ENCODE assay signal across 8 mouse cellular contexts in the genomic region with DNA sequence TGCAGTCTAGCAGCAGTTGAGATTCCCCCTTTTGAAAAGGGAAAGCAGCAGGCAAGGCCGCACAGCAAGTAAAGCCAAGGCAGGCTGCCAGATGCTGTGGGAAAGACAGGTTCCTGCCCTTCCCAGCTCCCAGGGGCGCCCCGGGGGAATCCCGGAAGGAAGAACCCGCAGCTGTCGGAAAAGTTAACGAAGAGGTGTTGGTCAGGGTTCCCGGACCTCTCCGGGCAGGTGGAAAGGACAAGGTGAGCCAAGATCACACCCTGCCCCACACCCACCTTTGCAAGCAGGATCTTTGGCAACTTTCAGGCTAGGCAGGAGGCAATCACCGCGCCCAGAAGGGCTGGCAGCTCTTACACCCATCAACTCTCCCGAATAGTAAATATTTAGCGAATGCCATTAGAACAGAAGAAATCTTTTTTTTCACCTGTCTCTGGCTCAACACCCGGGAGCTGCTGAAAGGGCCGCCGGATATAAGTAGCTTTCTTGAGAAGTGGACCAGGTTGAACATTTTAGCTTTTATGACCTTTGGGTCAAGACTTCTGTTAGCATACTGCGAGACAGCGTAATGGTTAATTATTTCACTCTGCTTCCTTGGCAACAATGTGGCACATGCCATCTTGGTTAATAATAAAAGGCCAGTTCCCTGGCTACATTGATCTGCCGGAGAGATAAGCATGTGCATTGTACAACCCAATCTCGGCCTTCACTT. TPM values are rescaled to one million over a fixed set of nuclear protein-coding genes. Genes with fewer than 3 reads are reported as not detected.
DNase-seq lines count a peak whose midpoint lies in the region; ATAC-seq and TF ChIP-seq lines count a peak whose summit lies in the region.

No protein-coding gene starts in this region.

- peak overlapping the region; percentile 68 for H3K27ac ChIP-seq in kidney, adult 2 months (ENCODE audit: insufficient read depth, low read depth, low read length)
- peak overlapping the region; percentile 85 for H3K27ac ChIP-seq in lung, postnatal 0 days (ENCODE audit: low read length)

- no peak overlapping the region for H3K4me2 ChIP-seq in lung, postnatal 0 days (replicated peaks; ENCODE audit: low read depth, low read length)

- ATAC-seq in lung, postnatal 0 days, result peak; percentile 90

- TF ChIP-seq CTCF in kidney, adult 2 months (conservative IDR thresholded peaks at IDR 0.05; ENCODE audit: insufficient read depth, insufficient read length, low read depth, low read length), result no peak
- no peak for TF ChIP-seq CTCF in lung, postnatal 0 days (IDR thresholded peaks at IDR 0.05)

- peaks cover 7% of the 10 kb centered on the region for H3K4me1 ChIP-seq in kidney, adult 2 months (ENCODE audit: control insufficient read depth, insufficient read depth, low read length)
- no peaks in the 10 kb centered on the region for H3K4me1 ChIP-seq in lung, postnatal 0 days (ENCODE audit: insufficient read depth, low read depth, low read length)

- 19% methylated on average over 20 of the region's 20 CpGs for WGBS in kidney, adult 2 months
- 33% methylated on average over 20 of the region's 20 CpGs for WGBS in lung, postnatal 0 days

- TF ChIP-seq POLR2A in kidney, adult 2 months (IDR thresholded peaks at IDR 0.05; ENCODE audit: low read depth, low read length), result no peak

- H3K9ac ChIP-seq in lung, postnatal 0 days (replicated peaks; ENCODE audit: low read depth), result 0 out of 2 replicates have a peak overlapping the region, but pooled peaks have one; percentile 8

- peak overlapping the region; percentile 37 for H3K4me3 ChIP-seq in kidney, adult 2 months (ENCODE audit: insufficient read depth, low read depth, low read length)
- no peak overlapping the region for H3K4me3 ChIP-seq in lung, postnatal 0 days (ENCODE audit: low read depth, low read length)

- TF ChIP-seq EP300 in lung, postnatal 0 days (IDR thresholded peaks at IDR 0.05), result peak; percentile 39; the same call in 1 of the 2 replicates

- no peaks in the 10 kb centered on the region for H3K27me3 ChIP-seq in kidney, adult 2 months (replicated peaks; ENCODE audit: control insufficient read depth, insufficient read depth, low read length)
- H3K27me3 ChIP-seq in lung, postnatal 0 days (replicated peaks; ENCODE audit: insufficient read depth, low read length), result no peaks in the 10 kb centered on the region

- DNase-seq in gastrocnemius, postnatal 10 days, result peak; percentile 56
- no peak for DNase-seq in gastrocnemius, adult 18-20 months (ENCODE audit: low spot score)
- peak; percentile 55 for DNase-seq in R1 (ENCODE audit: low read depth, low spot score)
- peak; percentile 88 for DNase-seq in kidney, adult 2 months
- peak; percentile 84 for DNase-seq in lung, postnatal 0 days (ENCODE audit: low spot score)
- DNase-seq in spleen, postnatal 36 days (ENCODE audit: low spot score in 2 of 2), result no peak
- DNase-seq in embryo, embryonic 10.5 days (ENCODE audit: low spot score), result no peak
- DNase-seq in spleen, postnatal 4 days (ENCODE audit: low spot score in 2 of 2), result no peak

- H3K36me3 ChIP-seq in kidney, adult 2 months (ENCODE audit: control insufficient read depth, insufficient read depth, low read length), result no peaks in the 10 kb centered on the region
- no peaks in the 10 kb centered on the region for H3K36me3 ChIP-seq in lung, postnatal 0 days (ENCODE audit: insufficient read depth, low read length)

- H3K9me3 ChIP-seq in lung, postnatal 0 days (ENCODE audit: low read length), result no peaks in the 10 kb centered on the region

RNA-seq across cellular contexts. Expression of a gene that starts 11.4 kb away (rescaled TPM):
- total RNA-seq in gastrocnemius, postnatal 10 days (2021), result not detected
- not detected for total RNA-seq in gastrocnemius, adult 18-20 months (2021)
- polyA plus RNA-seq in kidney, adult 2 months (2012; rRNA removed), result 2.6 and 3.2 TPM in 2 replicates
- polyA plus RNA-seq in lung, postnatal 0 days (2015; fragmentation: Nextera tagmentation; extraction: Ambion mirVana), result 3.5 and 4.6 TPM in 2 replicates

RNA-seq across cellular contexts. Expression of a gene that starts 39.7 kb away (rescaled TPM):
- 100 to 1,000 TPM; 158 to 160 TPM for total RNA-seq in gastrocnemius, postnatal 10 days (2021)
- total RNA-seq in gastrocnemius, adult 18-20 months (2021), result 100 to 1,000 TPM; 232 to 237 TPM
- 133 and 162 TPM in 2 replicates for polyA plus RNA-seq in kidney, adult 2 months (2012; rRNA removed)
- polyA plus RNA-seq in lung, postnatal 0 days (2015; fragmentation: Nextera tagmentation; extraction: Ambion mirVana), result 231 and 234 TPM in 2 replicates

RNA-seq across cellular contexts. Expression of a gene that starts 39.8 kb away (rescaled TPM):
- total RNA-seq in gastrocnemius, postnatal 10 days (2021), result 10 to 100 TPM; 33.0 to 33.9 TPM
- total RNA-seq in gastrocnemius, adult 18-20 months (2021), result 10 to 100 TPM; 23.2 to 25.4 TPM
- polyA plus RNA-seq in kidney, adult 2 months (2012; rRNA removed), result 25.7 and 41.9 TPM in 2 replicates
- polyA plus RNA-seq in lung, postnatal 0 days (2015; fragmentation: Nextera tagmentation; extraction: Ambion mirVana), result 150 and 159 TPM in 2 replicates

RNA-seq across cellular contexts. Expression of a gene that starts 54.6 kb away (rescaled TPM):
- total RNA-seq in gastrocnemius, postnatal 10 days (2021), result 10 to 100 TPM; 52.0 to 58.6 TPM
- total RNA-seq in gastrocnemius, adult 18-20 months (2021), result 10 to 100 TPM; 23.0 to 25.4 TPM
- polyA plus RNA-seq in kidney, adult 2 months (2012; rRNA removed), result 20.1 and 22.2 TPM in 2 replicates
- polyA plus RNA-seq in lung, postnatal 0 days (2015; fragmentation: Nextera tagmentation; extraction: Ambion mirVana), result 82.9 and 89.4 TPM in 2 replicates

Comparison
In these comparisons a context has a peak if more than half of its experiments do, and no peak if none do; other contexts are left out.
1. DNase-seq: peak in gastrocnemius, postnatal 10 days (single experiment), R1 (single experiment), kidney, adult 2 months (single experiment) and lung, postnatal 0 days (single experiment); none in gastrocnemius, adult 18-20 months (single experiment), spleen, postnatal 36 days (0 of 2), embryo, embryonic 10.5 days (single experiment) and spleen, postnatal 4 days (0 of 2).